Mouse (Mus musculus) limb, embryonic 15.5 days (tissue): ENCODE measurements at regions not wholly inside any gene's neighbourhood (a gene's known extent, or its start where the extent isn't known, plus 50 kb on each side); places are given as distances from the start of the nearest gene placed in this dataset.

Source experiments
- ATAC-seq: fragments of 200-750 bp; cut with Nextera tagmentation; 2 replicates; pipeline ENCODE4 v1.8.0; 2017; ENCODE audit warnings: low read depth, moderate TSS enrichment; ENCODE audit not compliant: insufficient number of reproducible peaks, low FRiP score, low TSS enrichment
- H3K27ac ChIP-seq: fragments of 300-500 bp; sonication (generic); 2 replicates; pipeline ENCODE4 v1.5.1; 2015; ENCODE audit warnings: moderate library complexity, mild to moderate bottlenecking, inconsistent platforms
- H3K27me3 ChIP-seq: fragments of 300-500 bp; sonication (generic); 2 replicates; pipeline ENCODE4 v1.6.1; 2015; ENCODE audit warnings: inconsistent platforms
- H3K36me3 ChIP-seq: fragments of 300-500 bp; sonication (generic); 2 replicates; pipeline ENCODE4 v1.6.1; 2015; ENCODE audit warnings: inconsistent platforms
- H3K4me1 ChIP-seq: fragments of 300-500 bp; sonication (generic); 2 replicates; pipeline ENCODE4 v1.6.1; 2015; ENCODE audit warnings: inconsistent platforms
- H3K4me2 ChIP-seq: fragments of 300-500 bp; sonication (generic); 2 replicates; pipeline ENCODE4 v1.6.1; 2015; ENCODE audit warnings: mild to moderate bottlenecking, inconsistent platforms
- H3K4me3 ChIP-seq: fragments of 300-500 bp; sonication (generic); 2 replicates; pipeline ENCODE4 v1.5.1; 2015; ENCODE audit warnings: mild to moderate bottlenecking, inconsistent platforms
- H3K9ac ChIP-seq: fragments of 300-500 bp; sonication (generic); 2 replicates; pipeline ENCODE4 v1.6.1; 2015; ENCODE audit warnings: inconsistent platforms
- H3K9me3 ChIP-seq: fragments of 300-500 bp; sonication (generic); 2 replicates; pipeline ENCODE4 v1.6.1; 2016; ENCODE audit warnings: inconsistent platforms
- WGBS: fragments of 180-500 bp; shearing (Covaris S2); methylation state at CpG from one replicate; pipeline ENCODE4 v1.1.7; 2015; 5-methylcytosine and 5-hydroxymethylcytosine counted together

- Histone ChIP-seq H3K36me3 (no peaks in the 10 kb centered on the region), H3K9ac (no peak overlapping the region), H3K4me1 (no peaks in the 10 kb centered on the region), H3K27ac (no peak overlapping the region), H3K27me3 (no peaks in the 10 kb centered on the region), H3K4me2 (no peak overlapping the region), H3K4me3 (no peak overlapping the region), H3K9me3 (no peaks in the 10 kb centered on the region)
- no peak for ATAC-seq
- 83% methylated on average over 2 of the region's 2 CpGs for WGBS
Observed at GRCm38 (mm10) chr4:81898661-81899060, 456.0 kb upstream of the Mpdz start.

- Histone ChIP-seq H3K9me3 (no peaks in the 10 kb centered on the region), H3K4me2 (no peak overlapping the region), H3K27ac (no peak overlapping the region), H3K36me3 (no peaks in the 10 kb centered on the region), H3K27me3 (no peaks in the 10 kb centered on the region), H3K9ac (no peak overlapping the region), H3K4me1 (no peaks in the 10 kb centered on the region), H3K4me3 (no peak overlapping the region)
- no peak for ATAC-seq
- WGBS: 76% methylated on average over 5 of the region's 5 CpGs
Observed at GRCm38 (mm10) chr4:81897451-81897850, 454.8 kb upstream of the Mpdz start.

- Histone ChIP-seq H3K36me3 (no peaks in the 10 kb centered on the region), H3K9ac (no peak overlapping the region), H3K4me2 (no peak overlapping the region), H3K4me3 (no peak overlapping the region), H3K4me1 (no peaks in the 10 kb centered on the region), H3K9me3 (no peaks in the 10 kb centered on the region), H3K27ac (no peak overlapping the region), H3K27me3 (no peaks in the 10 kb centered on the region)
- WGBS: 83% methylated on average over 2 of the region's 2 CpGs
- no peak for ATAC-seq
Observed at GRCm38 (mm10) chr4:81868941-81869340, 426.3 kb upstream of the Mpdz start.

- H3K9ac ChIP-seq: no peak overlapping the region
- ATAC-seq: no peak
- H3K4me3 ChIP-seq: no peak overlapping the region
- no peaks in the 10 kb centered on the region for H3K27me3 ChIP-seq
- H3K4me1 ChIP-seq: peaks cover 4% of the 10 kb centered on the region; the same call in 1 of the 2 replicates
- no peaks in the 10 kb centered on the region for H3K36me3 ChIP-seq
- no peak overlapping the region for H3K27ac ChIP-seq
- no peak overlapping the region for H3K4me2 ChIP-seq
- WGBS: 29% methylated on average over 4 of the region's 4 CpGs
- H3K9me3 ChIP-seq: no peaks in the 10 kb centered on the region
Observed at GRCm38 (mm10) chr4:81841642-81842494, 399.3 kb upstream of the Mpdz start.

- no peaks in the 10 kb centered on the region for H3K4me1 ChIP-seq
- H3K27ac ChIP-seq: no peak overlapping the region
- no peaks in the 10 kb centered on the region for H3K27me3 ChIP-seq
- no peaks in the 10 kb centered on the region for H3K36me3 ChIP-seq
- 69% methylated on average over 3 of the region's 3 CpGs for WGBS
- no peak for ATAC-seq
- H3K4me2 ChIP-seq: no peak overlapping the region
- no peak overlapping the region for H3K4me3 ChIP-seq
- H3K9me3 ChIP-seq: no peaks in the 10 kb centered on the region
- H3K9ac ChIP-seq: no peak overlapping the region
Observed at GRCm38 (mm10) chr4:81829972-81830371, 387.4 kb upstream of the Mpdz start.

GRCm38 (mm10) chr4:81827453-81827852 lies 384.8 kb upstream of the Mpdz start:
- no peaks in the 10 kb centered on the region for H3K36me3 ChIP-seq
- no peak overlapping the region for H3K4me2 ChIP-seq
- no peak overlapping the region for H3K4me3 ChIP-seq
- H3K27ac ChIP-seq: no peak overlapping the region
- no peaks in the 10 kb centered on the region for H3K9me3 ChIP-seq
- no peaks in the 10 kb centered on the region for H3K27me3 ChIP-seq
- WGBS: 82% methylated on average over 4 of the region's 4 CpGs
- no peak for ATAC-seq
- H3K9ac ChIP-seq: no peak overlapping the region
- H3K4me1 ChIP-seq: peaks cover 13% of the 10 kb centered on the region

GRCm38 (mm10) chr4:81825966-81826365 lies 383.4 kb upstream of the Mpdz start:
- ATAC-seq: no peak
- Histone ChIP-seq H3K4me3 (no peak overlapping the region), H3K27me3 (no peaks in the 10 kb centered on the region), H3K9ac (no peak overlapping the region), H3K4me1 (peaks cover 13% of the 10 kb centered on the region), H3K27ac (no peak overlapping the region), H3K4me2 (no peak overlapping the region), H3K9me3 (no peaks in the 10 kb centered on the region), H3K36me3 (no peaks in the 10 kb centered on the region)

GRCm38 (mm10) chr4:81823566-81823965 lies 381.0 kb upstream of the Mpdz start:
- H3K36me3 ChIP-seq: no peaks in the 10 kb centered on the region
- ATAC-seq: no peak
- H3K27me3 ChIP-seq: no peaks in the 10 kb centered on the region
- H3K4me3 ChIP-seq: no peak overlapping the region
- peaks cover 13% of the 10 kb centered on the region for H3K4me1 ChIP-seq
- WGBS: 32% methylated on average over 3 of the region's 3 CpGs
- H3K9ac ChIP-seq: no peak overlapping the region
- no peaks in the 10 kb centered on the region for H3K9me3 ChIP-seq
- peak overlapping the region; percentile 39 for H3K27ac ChIP-seq
- no peak overlapping the region for H3K4me2 ChIP-seq

- Histone ChIP-seq H3K9me3 (no peaks in the 10 kb centered on the region), H3K36me3 (no peaks in the 10 kb centered on the region), H3K9ac (no peak overlapping the region), H3K4me1 (no peaks in the 10 kb centered on the region), H3K27ac (no peak overlapping the region), H3K27me3 (no peaks in the 10 kb centered on the region), H3K4me3 (no peak overlapping the region), H3K4me2 (no peak overlapping the region)
- 78% methylated on average over 2 of the region's 2 CpGs for WGBS
- no peak for ATAC-seq
Observed at GRCm38 (mm10) chr4:81789274-81789673, 346.7 kb upstream of the Mpdz start.

- Histone ChIP-seq H3K4me2 (no peak overlapping the region), H3K4me3 (no peak overlapping the region), H3K9ac (no peak overlapping the region), H3K9me3 (no peaks in the 10 kb centered on the region), H3K27ac (no peak overlapping the region), H3K36me3 (no peaks in the 10 kb centered on the region), H3K4me1 (no peaks in the 10 kb centered on the region), H3K27me3 (no peaks in the 10 kb centered on the region)
- ATAC-seq: no peak
- WGBS: 38% methylated on average over 8 of the region's 8 CpGs
Observed at GRCm38 (mm10) chr4:81788636-81789035, 346.0 kb upstream of the Mpdz start.

GRCm38 (mm10) chr4:81781971-81782370 lies 339.4 kb upstream of the Mpdz start:
- Histone ChIP-seq H3K9me3 (no peaks in the 10 kb centered on the region), H3K27ac (no peak overlapping the region), H3K9ac (no peak overlapping the region), H3K4me2 (no peak overlapping the region), H3K4me3 (no peak overlapping the region), H3K27me3 (no peaks in the 10 kb centered on the region), H3K4me1 (no peaks in the 10 kb centered on the region), H3K36me3 (no peaks in the 10 kb centered on the region)
- ATAC-seq: no peak
- whole genome bisulfite sequencing: 78% methylated on average over 1 of the region's 1 CpGs

GRCm38 (mm10) chr4:81766705-81767104 lies 324.1 kb upstream of the Mpdz start:
- Histone ChIP-seq H3K4me3 (no peak overlapping the region), H3K4me1 (peaks cover 26% of the 10 kb centered on the region), H3K27me3 (no peaks in the 10 kb centered on the region), H3K27ac (no peak overlapping the region), H3K9me3 (no peaks in the 10 kb centered on the region), H3K36me3 (no peaks in the 10 kb centered on the region), H3K4me2 (no peak overlapping the region), H3K9ac (no peak overlapping the region)
- no peak for ATAC-seq
- 86% methylated on average over 5 of the region's 5 CpGs for WGBS
